Mouse (Mus musculus) splenic B cell, adult 2 months (primary cell): Measurements from ENCODE around the gene Dmd.

ENCODE experiments used
- DNase-seq: peaks from one replicate; pipeline ENCODE4 v3.0.0-alpha.2; 2011; ENCODE audit warnings: low read depth, low spot score
- H3K27me3 ChIP-seq: 2 replicates; pipeline ENCODE4 v1.6.1; 2012; ENCODE audit warnings: mild to moderate bottlenecking, low read length, moderate library complexity, mixed read lengths; ENCODE audit not compliant: control insufficient read depth, poor library complexity, insufficient read depth, severe bottlenecking
- H3K36me3 ChIP-seq: 2 replicates; pipeline ENCODE4 v1.6.1; 2012; ENCODE audit warnings: mild to moderate bottlenecking, low read length, moderate library complexity, mixed read lengths; ENCODE audit not compliant: control insufficient read depth, poor library complexity, insufficient read depth, severe bottlenecking

Gene Dmd

GRCm38 (mm10) chrX:85199398-85199797, 2250.7 kb downstream of the Dmd start:
- no peak for DNase-seq
- no peaks in the 10 kb centered on the region for H3K27me3 ChIP-seq
- H3K36me3 ChIP-seq, result no peaks in the 10 kb centered on the region

- no peaks in the 10 kb centered on the region for H3K27me3 ChIP-seq
- DNase-seq, result no peak
Observed at GRCm38 (mm10) chrX:85207001-85207400, 2258.3 kb downstream of the Dmd start.

GRCm38 (mm10) chrX:85226883-85227282, 2278.2 kb downstream of the Dmd start:
- peak; percentile 0 for DNase-seq
- Histone ChIP-seq H3K27me3 (no peaks in the 10 kb centered on the region), H3K36me3 (no peaks in the 10 kb centered on the region)

More at GRCm38 (mm10) chrX:85207001-85207400, 2258.3 kb downstream of the Dmd start:
- no peaks in the 10 kb centered on the region for H3K36me3 ChIP-seq

- no peaks in the 10 kb centered on the region for H3K27me3 ChIP-seq
- no peaks in the 10 kb centered on the region for H3K36me3 ChIP-seq
- no peak for DNase-seq
Observed at GRCm38 (mm10) chrX:85249379-85249778, 2300.7 kb downstream of the Dmd start, which contains the start of gene Fthl17a. Gene Fthl17a, plus strand, starts transcription at chrX:85249679.
